Mouse (Mus musculus) midbrain, embryonic 16.5 days (tissue): ENCODE data around the gene Eno2. TPM values are rescaled to one million over a fixed set of nuclear protein-coding genes. Genes with fewer than 3 reads are reported as not detected.

ENCODE experiments used
- ATAC-seq: fragments of 200-750 bp; cut with Nextera tagmentation; 2 replicates; pipeline ENCODE4 v1.8.0; 2017; ENCODE audit warnings: moderate TSS enrichment
- H3K27ac ChIP-seq: fragments of 300-500 bp; sonication (generic); 2 replicates; pipeline ENCODE4 v1.5.1; 2014; ENCODE audit warnings: mild to moderate bottlenecking, low read length, mixed read lengths
- H3K27me3 ChIP-seq: fragments of 300-500 bp; sonication (generic); 2 replicates; pipeline ENCODE4 v1.6.1; 2014; ENCODE audit warnings: low read depth, low read length, mixed read lengths; ENCODE audit not compliant: control insufficient read depth, insufficient read depth
- H3K36me3 ChIP-seq: fragments of 300-500 bp; sonication (generic); 2 replicates; pipeline ENCODE4 v1.6.1; 2014; ENCODE audit warnings: mild to moderate bottlenecking, low read length, moderate library complexity, mixed read lengths; ENCODE audit not compliant: control insufficient read depth, insufficient read depth
- H3K4me1 ChIP-seq: fragments of 300-500 bp; sonication (generic); 2 replicates; pipeline ENCODE4 v1.6.1; 2014; ENCODE audit warnings: mild to moderate bottlenecking, low read length, mixed read lengths; ENCODE audit not compliant: control insufficient read depth, insufficient read depth
- H3K4me2 ChIP-seq: fragments of 300-500 bp; sonication (generic); 2 replicates; pipeline ENCODE4 v1.6.1; 2014; ENCODE audit warnings: mild to moderate bottlenecking, low read length, mixed read lengths
- H3K4me3 ChIP-seq: fragments of 300-500 bp; sonication (generic); 2 replicates; pipeline ENCODE4 v1.5.1; 2014; ENCODE audit warnings: low read depth, mild to moderate bottlenecking, low read length, moderate library complexity, mixed read lengths
- H3K9ac ChIP-seq: fragments of 300-500 bp; sonication (generic); 2 replicates; pipeline ENCODE4 v1.6.1; 2014; ENCODE audit warnings: low read depth, low read length, mixed read lengths
- H3K9me3 ChIP-seq: fragments of 300-500 bp; sonication (generic); replicated peaks from 2 replicates; pipeline ENCODE4 v1.6.1; 2014; ENCODE audit warnings: mild to moderate bottlenecking, low read length, mixed read lengths; ENCODE audit not compliant: control insufficient read depth, poor library complexity, severe bottlenecking
- WGBS: fragments of 180-500 bp; shearing (Covaris S2); extraction: QIAGEN DNeasy Blood & Tissue Kit; methylation state at CpG from one replicate; pipeline ENCODE4 v1.1.7; 2014; 5-methylcytosine and 5-hydroxymethylcytosine counted together
- polyA plus RNA-seq: library from polyadenylated mRNA; unstranded; fragments of >200 nt; fragmentation: Nextera tagmentation; extraction: Ambion mirVana; gene quantifications from 2 replicates; pipeline ENCODE4 v1.2.1, GENCODE M21; 2015

Eno2 gene
- polyA plus RNA-seq, 1 experiment from 2014 or later = 138 TPM

DNA sequence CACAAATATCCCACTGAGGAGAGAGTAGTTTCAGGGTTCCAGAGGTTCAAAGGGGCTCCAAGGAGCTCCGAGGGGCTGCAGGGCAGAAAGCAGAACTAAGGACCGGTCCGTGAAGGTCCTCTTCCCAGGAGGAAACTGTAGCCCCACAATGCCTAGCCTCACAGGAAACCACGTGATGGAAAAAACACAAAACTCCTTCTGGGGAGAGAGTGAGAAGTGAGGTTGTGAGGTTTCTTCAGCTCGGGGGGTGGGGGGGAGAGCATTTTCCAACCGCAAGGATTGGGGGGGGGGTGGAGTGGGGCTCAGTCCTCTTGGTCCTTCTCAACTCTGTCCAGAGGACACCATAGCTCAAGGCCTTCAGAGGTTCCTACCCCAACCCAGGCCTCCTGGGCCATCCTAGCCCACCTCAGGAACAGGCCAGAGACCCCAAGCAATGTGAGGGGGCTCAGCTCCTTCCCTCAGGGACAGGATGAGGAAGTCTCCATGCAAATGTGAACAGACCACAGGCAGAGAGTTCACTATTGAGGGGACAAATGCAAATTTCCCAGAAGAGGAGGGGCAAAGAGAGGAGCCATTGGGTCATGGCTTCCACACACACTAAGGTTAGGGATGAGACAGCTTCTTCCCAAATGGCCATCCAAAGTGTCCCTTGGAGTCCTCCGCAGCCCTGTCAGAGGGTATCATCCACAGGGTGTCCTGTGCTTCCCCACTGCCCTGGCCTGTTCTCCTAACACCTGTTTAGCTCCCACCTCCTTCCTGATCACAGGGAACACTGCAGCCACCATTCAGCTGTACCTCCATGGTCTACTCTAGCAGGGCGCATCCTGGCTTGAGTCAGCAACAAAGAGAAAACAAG lies 39.4 kb downstream of the Eno2 start:
- Histone ChIP-seq H3K4me1 (no peaks in the 10 kb centered on the region), H3K9ac (no peak overlapping the region), H3K9me3 (no peaks in the 10 kb centered on the region), H3K27me3 (no peaks in the 10 kb centered on the region), H3K4me2 (no peak overlapping the region), H3K36me3 (no peaks in the 10 kb centered on the region), H3K4me3 (no peak overlapping the region), H3K27ac (no peak overlapping the region)
- WGBS = 89% methylated on average over 8 of the region's 8 CpGs
- no peak for ATAC-seq

DNA sequence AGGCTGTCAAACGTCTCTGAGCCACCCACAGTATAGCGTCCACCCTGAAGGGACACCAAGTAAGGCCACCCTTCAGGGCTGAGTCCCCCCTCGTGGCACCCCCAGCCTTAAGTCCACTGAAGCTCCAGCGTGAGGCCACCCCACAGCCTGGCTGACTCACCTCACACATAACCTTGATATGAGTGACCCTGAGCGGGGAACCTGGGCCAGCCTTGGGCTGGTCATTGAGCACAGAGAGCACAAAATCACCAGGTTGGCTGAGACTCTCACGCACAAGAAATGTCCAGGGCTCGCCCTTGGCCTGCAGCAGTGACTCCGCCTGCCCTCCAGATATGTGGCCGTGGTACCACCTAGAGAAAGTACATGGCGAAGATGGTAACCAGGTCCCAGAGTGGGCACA lies 40.9 kb downstream of the Eno2 start:
- 89% methylated on average over 10 of the region's 10 CpGs for WGBS
- Histone ChIP-seq H3K4me2 (no peak overlapping the region), H3K4me1 (no peaks in the 10 kb centered on the region), H3K9me3 (no peaks in the 10 kb centered on the region), H3K36me3 (no peaks in the 10 kb centered on the region), H3K27me3 (no peaks in the 10 kb centered on the region), H3K27ac (no peak overlapping the region), H3K4me3 (no peak overlapping the region), H3K9ac (no peak overlapping the region)
- no peak for ATAC-seq

DNA sequence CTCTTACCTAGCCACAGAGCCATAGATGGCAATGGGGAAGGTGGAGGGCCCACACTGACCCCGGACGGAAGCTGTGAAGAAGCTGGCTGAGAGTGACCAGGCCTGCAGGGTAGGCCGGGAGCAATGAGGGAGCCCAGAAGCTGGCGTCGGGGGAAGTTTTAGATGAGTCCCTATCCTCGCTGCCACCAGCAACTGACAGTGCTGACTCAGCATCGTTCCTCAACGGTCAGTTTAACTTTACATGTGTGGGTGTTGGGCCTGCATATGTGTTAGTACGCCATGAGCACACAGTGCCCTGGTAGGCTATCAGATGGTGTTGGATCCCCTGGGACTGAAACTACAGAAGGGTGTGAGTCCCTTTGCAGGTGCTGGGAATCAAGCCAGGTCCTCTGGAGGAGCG lies 45.0 kb downstream of the Eno2 start:
- Histone ChIP-seq H3K4me3 (no peak overlapping the region), H3K36me3 (no peaks in the 10 kb centered on the region), H3K4me2 (no peak overlapping the region), H3K9ac (no peak overlapping the region), H3K27ac (no peak overlapping the region), H3K9me3 (no peaks in the 10 kb centered on the region), H3K4me1 (no peaks in the 10 kb centered on the region), H3K27me3 (no peaks in the 10 kb centered on the region)
- ATAC-seq = no peak
- WGBS = 89% methylated on average over 10 of the region's 10 CpGs

- no peak for ATAC-seq
- no peak overlapping the region for H3K9ac ChIP-seq
- H3K4me3 ChIP-seq = no peak overlapping the region
- 88% methylated on average over 8 of the region's 8 CpGs for WGBS
- no peak overlapping the region for H3K4me2 ChIP-seq
- no peaks in the 10 kb centered on the region for H3K27me3 ChIP-seq
- H3K9me3 ChIP-seq = no peaks in the 10 kb centered on the region
- H3K27ac ChIP-seq = no peak overlapping the region
- H3K4me1 ChIP-seq = no peaks in the 10 kb centered on the region
- no peaks in the 10 kb centered on the region for H3K36me3 ChIP-seq
These were observed 45.9 kb downstream of the Eno2 start for GRCm38 (mm10) chr6:124723541-124723940.

DNA sequence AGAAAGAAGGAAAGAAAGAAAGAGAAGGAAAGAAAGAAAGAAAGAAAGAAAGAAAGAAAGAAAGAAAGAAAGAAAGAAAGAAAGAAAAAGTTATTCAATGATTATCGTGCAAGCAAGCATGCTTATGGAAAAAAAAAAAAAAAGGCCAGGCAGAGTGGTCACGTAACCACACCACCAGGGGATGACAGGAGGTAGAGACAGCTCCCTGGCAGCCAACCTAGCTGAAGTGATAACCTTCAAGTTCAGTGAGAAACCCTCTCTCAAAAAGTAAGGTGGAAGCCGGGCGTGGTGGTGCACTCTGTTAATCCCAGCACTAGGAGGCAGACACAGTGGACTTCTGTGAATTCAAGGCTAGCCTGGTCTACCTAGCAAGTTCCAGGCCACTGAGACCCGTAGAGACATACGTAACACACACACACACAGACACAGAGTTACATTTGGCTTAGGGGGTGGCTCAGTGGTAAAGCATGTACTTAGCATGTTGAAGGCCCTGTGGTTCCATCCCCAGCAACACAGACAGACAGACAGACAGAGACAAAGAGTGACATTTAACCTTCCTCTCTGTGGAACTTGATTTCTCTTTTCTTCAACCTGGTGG lies 46.5 kb downstream of the Eno2 start:
- Histone ChIP-seq H3K27me3 (no peaks in the 10 kb centered on the region), H3K4me2 (no peak overlapping the region), H3K9ac (no peak overlapping the region), H3K4me3 (no peak overlapping the region), H3K27ac (no peak overlapping the region), H3K4me1 (no peaks in the 10 kb centered on the region), H3K36me3 (no peaks in the 10 kb centered on the region), H3K9me3 (no peaks in the 10 kb centered on the region)
- 82% methylated on average over 6 of the region's 6 CpGs for WGBS
- no peak for ATAC-seq

- Histone ChIP-seq H3K36me3 (peaks cover 15% of the 10 kb centered on the region), H3K4me1 (no peaks in the 10 kb centered on the region), H3K9me3 (no peaks in the 10 kb centered on the region), H3K9ac (no peak overlapping the region), H3K4me3 (no peak overlapping the region), H3K27ac (no peak overlapping the region), H3K4me2 (no peak overlapping the region), H3K27me3 (no peaks in the 10 kb centered on the region)
- WGBS = 56% methylated on average over 11 of the region's 11 CpGs
- no peak for ATAC-seq
These were observed 48.6 kb downstream of the Eno2 start for GRCm38 (mm10) chr6:124720904-124721303.

DNA sequence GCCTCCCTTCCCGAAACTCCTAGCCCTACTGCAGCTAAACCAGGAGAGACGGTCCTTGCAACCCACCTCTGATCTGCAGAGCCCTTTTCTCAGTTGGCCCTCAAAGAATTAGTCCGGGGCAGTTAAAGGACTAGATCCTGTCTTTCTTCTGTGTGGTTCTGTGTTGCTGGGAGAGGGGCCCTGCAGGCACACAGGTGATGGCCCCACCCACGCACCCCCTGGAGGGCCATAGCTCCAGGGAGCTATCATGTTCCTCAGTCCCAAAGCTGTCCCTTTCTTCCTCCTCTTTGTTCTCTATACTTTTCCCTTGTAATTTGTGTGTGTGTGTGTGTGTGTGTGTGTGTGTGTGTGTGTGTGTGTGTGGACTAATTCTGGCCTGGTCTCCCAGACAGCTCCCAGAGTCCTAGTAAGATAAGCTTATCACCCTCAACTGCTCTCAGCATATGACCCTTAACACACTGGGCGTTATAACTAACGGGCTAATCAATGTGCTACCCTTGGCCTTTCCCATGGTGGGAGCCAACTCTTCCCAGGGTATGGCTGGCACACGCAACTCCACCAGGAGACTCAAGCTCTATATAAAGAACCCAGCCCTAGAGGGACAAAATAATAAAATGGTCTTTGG lies 50.0 kb downstream of the Eno2 start:
- Histone ChIP-seq H3K4me2 (no peak overlapping the region), H3K36me3 (peaks cover 28% of the 10 kb centered on the region), H3K27me3 (no peaks in the 10 kb centered on the region), H3K4me1 (no peaks in the 10 kb centered on the region), H3K9ac (no peak overlapping the region; the same call in 1 of the 2 replicates), H3K4me3 (no peak overlapping the region), H3K9me3 (no peaks in the 10 kb centered on the region), H3K27ac (no peak overlapping the region)
- WGBS = 69% methylated on average over 7 of the region's 7 CpGs
- ATAC-seq = no peak

GRCm38 (mm10) chr6:124718703-124719102 lies 50.8 kb downstream of the Eno2 start:
- 64% methylated on average over 12 of the region's 16 CpGs for WGBS
- H3K9me3 ChIP-seq = no peaks in the 10 kb centered on the region
- H3K4me1 ChIP-seq = peaks cover 4% of the 10 kb centered on the region
- no peak overlapping the region for H3K4me2 ChIP-seq
- no peak for ATAC-seq
- H3K27me3 ChIP-seq = no peaks in the 10 kb centered on the region
- 0 out of 2 replicates have a peak overlapping the region, but pooled peaks have one; percentile 20 for H3K9ac ChIP-seq
- peaks cover 28% of the 10 kb centered on the region for H3K36me3 ChIP-seq
- H3K27ac ChIP-seq = no peak overlapping the region
- H3K4me3 ChIP-seq = no peak overlapping the region

GRCm38 (mm10) chr6:124717968-124718367 lies 51.5 kb downstream of the Eno2 start:
- no peak overlapping the region for H3K9ac ChIP-seq
- H3K27me3 ChIP-seq = no peaks in the 10 kb centered on the region
- H3K36me3 ChIP-seq = peaks cover 28% of the 10 kb centered on the region
- H3K4me1 ChIP-seq = peaks cover 11% of the 10 kb centered on the region
- no peak overlapping the region for H3K4me2 ChIP-seq
- H3K27ac ChIP-seq = no peak overlapping the region
- H3K9me3 ChIP-seq = no peaks in the 10 kb centered on the region
- no peak overlapping the region for H3K4me3 ChIP-seq
- ATAC-seq = no peak
- 83% methylated on average over 13 of the region's 13 CpGs for WGBS
